Mouse (Mus musculus) intestine, embryonic 14.5 days (tissue): ENCODE measurements around the gene Hyal1. TPM values are rescaled to one million over a fixed set of nuclear protein-coding genes. Genes with fewer than 3 reads are reported as not detected.
A peak's percentile ranks its signal among the peaks of the same experiment; 100 is the strongest.

Experiments
- ATAC-seq: fragments of 200-750 bp; cut with Nextera tagmentation; replicated peaks from 2 replicates; pipeline ENCODE4 v1.8.0; 2017; ENCODE audit warnings: low read depth, moderate number of reproducible peaks, moderate TSS enrichment, moderate library complexity; ENCODE audit not compliant: low FRiP score, low TSS enrichment
- DNase-seq: peaks from one replicate; pipeline ENCODE4 v3.0.0-alpha.2; 2018; ENCODE audit warnings: low spot score
- H3K27ac ChIP-seq: fragments of 300-500 bp; sonication (generic); 2 replicates; pipeline ENCODE4 v1.5.1; 2014; ENCODE audit warnings: low read depth, mild to moderate bottlenecking, control low read depth
- H3K27me3 ChIP-seq: fragments of 300-500 bp; sonication (generic); replicated peaks from 2 replicates; pipeline ENCODE4 v1.6.1; 2014; ENCODE audit warnings: low read length, control low read depth; ENCODE audit not compliant: control insufficient read depth, insufficient read depth
- H3K36me3 ChIP-seq: fragments of 300-500 bp; sonication (generic); 2 replicates; pipeline ENCODE4 v1.6.1; 2014; ENCODE audit warnings: low read length, control low read depth; ENCODE audit not compliant: control insufficient read depth, insufficient read depth
- H3K4me1 ChIP-seq: fragments of 300-500 bp; sonication (generic); replicated peaks from 2 replicates; pipeline ENCODE4 v1.6.1; 2014; ENCODE audit warnings: low read length, control low read depth, mixed read lengths; ENCODE audit not compliant: control insufficient read depth, insufficient read depth
- H3K4me2 ChIP-seq: fragments of 300-500 bp; sonication (generic); 2 replicates; pipeline ENCODE4 v1.6.1; 2014; ENCODE audit warnings: low read length
- H3K4me3 ChIP-seq: fragments of 300-500 bp; sonication (generic); 2 replicates; pipeline ENCODE4 v1.5.1; 2014; ENCODE audit warnings: low read depth, low read length, control low read depth, mixed read lengths
- H3K9ac ChIP-seq: fragments of 300-500 bp; sonication (generic); 2 replicates; pipeline ENCODE4 v1.6.1; 2014; ENCODE audit warnings: mild to moderate bottlenecking, low read length
- H3K9me3 ChIP-seq: fragments of 300-500 bp; sonication (generic); 2 replicates; pipeline ENCODE4 v1.6.1; 2016; ENCODE audit warnings: low read length, control low read depth; ENCODE audit not compliant: control insufficient read depth
- WGBS: fragments of 180-500 bp; shearing (Covaris S2); extraction: QIAGEN DNeasy Blood & Tissue Kit; methylation state at CpG from one replicate; pipeline ENCODE4 v1.1.7; 2014; 5-methylcytosine and 5-hydroxymethylcytosine counted together
- polyA plus RNA-seq: library from polyadenylated mRNA; unstranded; fragments of >200 nt; fragmentation: Nextera tagmentation; extraction: Ambion mirVana; gene quantifications from 2 replicates; pipeline ENCODE4 v1.2.1, GENCODE M21; 2014

Gene Hyal1
- polyA plus RNA-seq, 1 experiment from 2014 or later = 5.1 TPM

DNA sequence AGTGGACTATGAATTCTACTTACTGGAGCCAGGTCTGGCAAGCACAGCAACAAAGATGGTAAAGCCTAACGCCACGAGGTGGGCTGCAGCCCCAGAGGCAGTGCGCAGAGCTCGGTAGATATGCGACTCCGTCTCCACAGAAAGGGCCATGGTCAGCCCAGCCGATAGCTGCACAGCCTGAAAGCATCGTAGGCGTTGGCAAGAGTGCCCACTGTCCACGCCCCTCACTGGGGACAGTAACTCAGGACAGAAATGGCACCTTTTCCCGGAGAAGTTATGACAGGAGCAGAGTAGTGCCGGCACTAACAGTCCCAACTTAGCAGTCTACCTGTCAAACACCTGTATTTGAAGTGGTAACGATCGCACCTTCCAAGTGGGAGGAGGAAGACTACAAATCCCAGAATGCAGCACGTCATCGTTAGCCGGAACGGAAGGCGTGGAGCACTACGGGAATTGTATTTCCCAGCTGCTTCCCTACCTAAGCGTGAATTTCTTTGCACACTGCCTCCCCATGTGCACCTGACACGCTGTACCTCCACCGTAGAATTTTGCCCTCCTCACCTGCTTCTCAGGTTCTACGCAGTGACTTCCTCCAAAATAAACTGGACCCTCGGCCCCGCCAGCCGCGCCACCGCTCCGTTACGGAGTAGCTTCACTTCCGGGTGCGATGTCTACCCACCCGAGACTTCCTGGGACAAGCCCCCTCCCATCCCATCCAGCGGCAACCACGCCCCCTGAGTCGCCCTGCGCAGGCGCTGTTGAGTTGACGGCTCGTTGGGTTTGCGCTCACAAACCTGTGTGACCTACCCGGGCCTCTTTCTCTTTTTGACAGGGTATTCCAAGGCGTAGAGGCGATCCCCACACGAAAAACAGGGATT is 35.0 kb upstream of the Hyal1 start, which contains the start of the genes Cyb561d2 and Nprl2:
TSS of gene Cyb561d2 (minus strand) at position 720 of the 878 bp plus-strand sequence.
TSS of gene Nprl2 (plus strand) at position 753 of the 878 bp plus-strand sequence.
- Histone ChIP-seq H3K36me3 (peaks cover 56% of the 10 kb centered on the region), H3K4me1 (peaks cover 23% of the 10 kb centered on the region), H3K27ac (no peak within 1 kb of the TSS), H3K4me2 (peak within 1 kb of the TSS; percentile 97), H3K4me3 (peak within 1 kb of the TSS; percentile 87), H3K9ac (peak within 1 kb of the TSS; percentile 55), H3K9me3 (no peaks in the 10 kb centered on the region), H3K27me3 (no peaks in the 10 kb centered on the region)
- peak; percentile 97 for DNase-seq
- peak; percentile 82 for ATAC-seq
- WGBS = under 1% methylated on average over 46 of the region's 46 CpGs

DNA sequence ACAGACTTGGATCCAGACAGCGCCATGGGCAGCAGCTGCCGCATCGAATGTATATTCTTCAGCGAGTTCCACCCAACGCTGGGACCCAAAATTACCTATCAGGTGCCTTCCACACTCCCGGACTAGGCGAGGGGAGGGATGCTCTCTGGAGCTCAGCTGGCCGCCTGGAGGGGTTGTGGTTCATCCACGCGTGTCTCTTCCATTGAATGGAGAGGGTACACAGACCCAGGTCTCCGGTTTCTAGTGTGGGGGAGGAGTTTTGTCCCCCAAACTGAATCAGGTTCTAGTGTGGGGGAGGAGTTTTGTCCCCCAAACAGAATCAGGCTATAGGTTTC is 34.4 kb upstream of the Hyal1 start:
- Histone ChIP-seq H3K4me1 (peaks cover 23% of the 10 kb centered on the region), H3K27me3 (no peaks in the 10 kb centered on the region), H3K36me3 (peaks cover 50% of the 10 kb centered on the region), H3K4me3 (peak overlapping the region; percentile 87), H3K27ac (no peak overlapping the region), H3K9me3 (no peaks in the 10 kb centered on the region), H3K4me2 (peak overlapping the region; percentile 97), H3K9ac (peak overlapping the region; percentile 55)
- ATAC-seq (peak; percentile 21; the same call in 1 of the 2 replicates), DNase-seq (no peak)
- WGBS = under 1% methylated on average over 11 of the region's 11 CpGs

DNA sequence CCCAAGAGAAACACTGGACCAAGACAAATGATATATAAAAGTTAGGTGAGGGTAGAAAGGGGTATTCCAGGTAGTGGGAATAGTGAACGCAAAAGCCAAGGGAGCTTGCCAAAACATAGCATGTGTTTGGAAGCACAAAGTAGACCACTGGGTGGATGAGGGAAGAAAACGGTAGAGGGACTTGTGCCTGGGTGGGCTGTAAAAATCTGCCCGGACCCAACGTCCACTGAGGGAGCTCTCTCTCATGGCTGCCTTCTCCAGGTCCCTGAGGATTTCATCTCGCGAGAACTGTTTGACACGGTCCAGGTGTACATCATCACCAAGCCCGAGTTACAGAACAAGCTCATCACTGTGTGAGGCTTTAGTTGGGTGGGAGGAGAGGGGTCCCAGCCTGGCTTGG is 34.0 kb upstream of the Hyal1 start:
- Histone ChIP-seq H3K4me2 (peak overlapping the region; percentile 97), H3K27ac (no peak overlapping the region), H3K4me1 (peaks cover 24% of the 10 kb centered on the region), H3K36me3 (peaks cover 46% of the 10 kb centered on the region), H3K27me3 (no peaks in the 10 kb centered on the region), H3K9ac (peak overlapping the region; percentile 55), H3K4me3 (peak overlapping the region; percentile 87), H3K9me3 (no peaks in the 10 kb centered on the region)
- ATAC-seq (no peak), DNase-seq (no peak)
- WGBS = 37% methylated on average over 8 of the region's 8 CpGs

DNA sequence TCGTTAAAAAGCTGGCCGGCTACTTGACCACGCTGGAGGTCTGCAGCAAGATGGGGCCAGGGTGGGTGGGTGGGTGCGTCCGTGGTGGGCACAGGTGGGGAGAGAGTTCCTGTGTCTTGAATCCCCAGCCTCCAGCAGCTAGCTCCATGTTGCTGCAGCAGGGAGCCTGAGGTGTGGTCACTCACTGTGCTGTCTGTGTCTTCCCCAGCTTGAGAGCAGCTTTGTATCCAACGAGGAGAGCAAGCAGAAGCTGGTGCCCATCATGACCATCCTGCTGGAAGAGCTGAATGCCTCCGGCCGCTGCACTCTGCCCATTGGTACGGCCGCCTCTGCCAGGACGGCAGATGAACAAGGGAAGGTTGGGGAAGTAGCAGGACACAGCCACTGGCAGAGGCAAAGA is 33.4 kb upstream of the Hyal1 start:
- H3K4me3 ChIP-seq = peak overlapping the region; percentile 87; the same call in 1 of the 2 replicates
- 89% methylated on average over 11 of the region's 11 CpGs for WGBS
- H3K36me3 ChIP-seq = peaks cover 40% of the 10 kb centered on the region
- peak overlapping the region; percentile 97 for H3K4me2 ChIP-seq
- no peak for ATAC-seq
- no peak overlapping the region for H3K9ac ChIP-seq
- H3K27me3 ChIP-seq = no peaks in the 10 kb centered on the region
- H3K4me1 ChIP-seq = peaks cover 24% of the 10 kb centered on the region
- DNase-seq = no peak
- H3K9me3 ChIP-seq = no peaks in the 10 kb centered on the region
- H3K27ac ChIP-seq = no peak overlapping the region

DNA sequence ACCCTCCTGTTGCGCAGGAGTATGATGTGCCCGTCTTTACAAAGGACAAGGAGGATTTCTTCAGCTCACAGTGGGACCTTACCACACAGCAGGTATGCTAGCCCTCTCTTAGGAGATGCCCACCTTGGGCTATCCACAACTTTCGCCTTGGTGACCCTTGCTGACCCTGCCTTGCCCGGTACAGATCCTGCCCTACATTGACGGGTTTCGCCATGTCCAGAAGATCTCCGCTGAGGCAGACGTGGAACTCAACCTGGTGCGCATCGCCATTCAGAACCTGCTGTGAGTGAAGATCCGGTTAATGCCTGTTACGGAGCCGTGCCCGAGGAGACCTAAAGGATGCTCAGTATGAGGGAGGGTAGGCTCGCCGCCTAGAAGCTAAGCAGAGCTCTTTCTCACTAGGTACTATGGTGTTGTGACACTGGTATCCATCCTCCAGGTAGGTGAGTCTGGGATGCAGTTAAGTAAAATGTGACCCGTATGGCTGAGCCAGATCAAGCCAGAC is 32.5 kb upstream of the Hyal1 start:
- Histone ChIP-seq H3K9ac (no peak overlapping the region), H3K27ac (no peak overlapping the region), H3K4me1 (peaks cover 24% of the 10 kb centered on the region), H3K27me3 (no peaks in the 10 kb centered on the region), H3K36me3 (peaks cover 31% of the 10 kb centered on the region), H3K4me3 (no peak overlapping the region), H3K4me2 (no peak overlapping the region), H3K9me3 (no peaks in the 10 kb centered on the region)
- no peak for ATAC-seq
- WGBS = 97% methylated on average over 17 of the region's 17 CpGs
- no peak for DNase-seq

DNA sequence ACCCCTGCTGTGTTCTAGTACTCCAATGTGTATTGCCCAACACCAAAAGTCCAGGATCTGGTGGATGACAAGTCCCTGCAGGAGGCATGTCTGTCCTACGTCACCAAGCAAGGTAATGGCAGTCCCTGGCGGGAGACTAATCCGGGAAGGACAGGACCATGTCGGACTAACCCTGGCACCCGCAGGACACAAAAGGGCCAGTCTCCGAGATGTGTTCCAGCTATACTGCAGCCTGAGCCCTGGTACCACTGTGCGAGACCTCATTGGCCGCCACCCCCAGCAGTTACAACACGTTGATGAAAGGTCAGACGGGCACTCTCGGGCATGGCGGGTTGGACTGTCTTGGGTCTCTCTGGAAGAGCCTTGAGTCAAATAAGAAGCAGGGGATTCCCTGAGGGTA is 32.0 kb upstream of the Hyal1 start:
- Histone ChIP-seq H3K4me3 (no peak overlapping the region), H3K4me1 (peaks cover 24% of the 10 kb centered on the region), H3K36me3 (peaks cover 26% of the 10 kb centered on the region), H3K9me3 (no peaks in the 10 kb centered on the region), H3K27me3 (no peaks in the 10 kb centered on the region), H3K4me2 (no peak overlapping the region), H3K27ac (no peak overlapping the region), H3K9ac (no peak overlapping the region)
- no peak for ATAC-seq
- 94% methylated on average over 12 of the region's 12 CpGs for WGBS
- no peak for DNase-seq

DNA sequence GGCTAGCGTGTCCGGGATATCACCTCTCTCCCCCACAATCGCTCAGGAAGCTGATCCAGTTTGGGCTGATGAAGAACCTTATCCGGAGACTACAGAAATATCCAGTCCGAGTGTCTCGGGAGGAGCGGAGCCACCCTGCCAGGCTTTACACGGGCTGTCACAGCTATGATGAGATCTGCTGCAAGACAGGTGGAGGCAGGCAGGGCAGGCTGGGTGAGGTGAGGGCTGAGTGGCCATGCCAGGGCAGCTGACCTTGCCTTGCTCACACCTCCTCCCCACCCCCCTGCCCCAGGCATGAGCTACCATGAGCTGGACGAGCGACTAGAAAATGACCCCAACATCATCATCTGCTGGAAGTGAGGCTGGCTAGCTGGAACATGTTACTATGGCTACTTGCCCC is 31.5 kb upstream of the Hyal1 start:
- 83% methylated on average over 10 of the region's 10 CpGs for WGBS
- ATAC-seq = no peak

DNA sequence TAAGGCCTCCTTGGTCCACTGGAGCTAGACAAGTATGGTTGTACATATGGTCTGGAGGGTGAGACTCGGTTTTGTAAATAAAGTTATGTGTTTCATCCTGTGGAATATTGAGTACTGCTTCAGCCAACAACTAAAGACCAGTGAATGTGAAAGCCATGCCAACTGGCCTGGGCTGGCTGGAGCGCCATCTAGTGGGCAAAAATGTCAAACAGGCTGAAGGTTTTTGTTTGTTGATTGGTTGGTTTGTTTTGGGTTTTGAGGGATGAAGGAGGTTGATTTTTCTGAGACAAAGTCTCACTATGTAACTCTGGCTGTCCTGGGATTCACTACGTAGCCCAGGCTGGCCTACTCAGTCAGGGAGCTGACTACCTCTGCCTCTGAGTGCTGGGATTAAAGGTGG is 31.1 kb upstream of the Hyal1 start:
- no peak overlapping the region for H3K4me2 ChIP-seq
- H3K4me1 ChIP-seq = peaks cover 24% of the 10 kb centered on the region
- H3K9me3 ChIP-seq = no peaks in the 10 kb centered on the region
- H3K36me3 ChIP-seq = peaks cover 22% of the 10 kb centered on the region
- H3K4me3 ChIP-seq = no peak overlapping the region
- DNase-seq = peak; percentile 89
- ATAC-seq = no peak
- no peak overlapping the region for H3K9ac ChIP-seq
- WGBS = 20% methylated on average over 3 of the region's 3 CpGs
- no peaks in the 10 kb centered on the region for H3K27me3 ChIP-seq
- no peak overlapping the region for H3K27ac ChIP-seq

More for the DNA sequence above, 31.5 kb upstream of the Hyal1 start:
- no peak overlapping the region for H3K9ac ChIP-seq
- no peaks in the 10 kb centered on the region for H3K27me3 ChIP-seq
- peaks cover 22% of the 10 kb centered on the region for H3K36me3 ChIP-seq
- peaks cover 24% of the 10 kb centered on the region for H3K4me1 ChIP-seq
- no peak overlapping the region for H3K4me2 ChIP-seq
- DNase-seq = no peak
- H3K4me3 ChIP-seq = no peak overlapping the region
- no peak overlapping the region for H3K27ac ChIP-seq
- no peaks in the 10 kb centered on the region for H3K9me3 ChIP-seq
